Mouse (Mus musculus) hematopoietic stem cell, adult 5-6 weeks (primary cell): ENCODE data around the gene Gm27029. TPM values are rescaled to one million over a fixed set of nuclear protein-coding genes. Genes with fewer than 3 reads are reported as not detected.
A peak's percentile ranks its signal among the peaks of the same experiment; 100 is the strongest.
"Not testable (repeated sequence)": the region's sequence is repeated elsewhere in the genome, so short reads cannot be mapped to it uniquely, and the experiment has no call there.

Experiments
- ATAC-seq, 2 experiments: fragments of 125-278 bp in 1 of 2; replicated peaks in 1 of 2; 2 replicates each; pipeline ENCODE4 v1.8.0; 2016 to 2017; ENCODE audit warnings: inconsistent platforms in 2 of 2, mild to moderate bottlenecking in 2 of 2, moderate number of reproducible peaks in 2 of 2, low read depth in 1 of 2, moderate TSS enrichment in 1 of 2; ENCODE audit not compliant: low FRiP score in 2 of 2, poor library complexity in 2 of 2, severe bottlenecking in 2 of 2, insufficient read depth in 1 of 2, low TSS enrichment in 1 of 2
- total RNA-seq: library from RNA; stranded (forward); fragments of 172-1452, 232-1000 nt; gene quantifications from 2 replicates; pipeline ENCODE4 v1.2.3, GENCODE M21; 2017

Gm27029 gene
- total RNA-seq, 1 experiment from 2014 or later: not detected

- no peak for ATAC-seq
Measured at GRCm38 (mm10) chr11:101462141-101462540, 37.5 kb upstream of the Gm27029 start.

GRCm38 (mm10) chr11:101460321-101460720 is 35.7 kb upstream of the Gm27029 start:
- no peak for ATAC-seq

GRCm38 (mm10) chr11:101459716-101460115 is 35.1 kb upstream of the Gm27029 start:
- ATAC-seq: no peak

DNA sequence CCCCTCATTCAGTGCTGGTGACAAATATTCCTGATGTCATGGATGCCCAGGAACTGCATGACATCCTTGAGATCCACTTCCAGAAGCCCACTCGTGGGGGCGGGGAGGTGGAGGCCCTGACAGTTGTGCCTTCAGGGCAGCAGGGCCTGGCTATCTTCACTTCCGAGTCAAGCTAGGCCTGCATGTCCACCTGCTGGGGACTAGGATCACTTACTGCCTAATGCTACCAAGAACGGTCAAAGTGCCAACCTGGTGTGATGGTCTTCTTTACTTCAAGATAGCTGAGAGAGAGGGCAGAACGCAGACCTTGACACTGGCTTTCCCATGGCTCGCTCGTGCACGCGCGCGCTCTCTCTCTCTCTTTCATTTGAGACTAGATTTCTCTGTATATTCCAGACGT is 33.6 kb upstream of the Gm27029 start:
- 0 out of 4 replicates have a peak, but pooled peaks of 1 of the 2 experiments have one; percentile 5 for ATAC-seq

- no peak for ATAC-seq
Measured at GRCm38 (mm10) chr11:101457631-101458030, 33.0 kb upstream of the Gm27029 start.

DNA sequence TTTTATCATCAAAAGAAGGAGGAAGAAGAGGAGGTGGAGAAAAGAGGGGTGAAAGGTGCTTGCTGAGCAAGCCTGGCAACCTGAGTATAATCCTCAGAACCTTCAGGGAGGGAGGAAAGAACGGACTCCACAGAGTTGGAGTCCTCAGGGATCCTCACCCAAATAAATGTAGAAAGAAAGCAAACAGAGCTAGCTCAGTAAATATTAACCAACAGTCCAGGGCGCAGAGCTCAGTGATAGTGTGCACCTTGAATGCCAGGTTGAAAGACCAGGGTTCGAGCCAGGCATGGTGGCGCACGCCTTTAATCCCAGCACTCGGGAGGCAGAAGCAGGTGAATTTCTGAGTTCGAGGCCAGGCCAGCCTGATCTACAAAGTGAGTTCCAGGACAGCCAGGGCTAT is 31.0 kb upstream of the Gm27029 start:
- no peak for ATAC-seq

- no peak for ATAC-seq
Measured at GRCm38 (mm10) chr11:101454702-101455101, 30.1 kb upstream of the Gm27029 start.

GRCm38 (mm10) chr11:101452093-101452774 is 27.6 kb upstream of the Gm27029 start:
- ATAC-seq: no peak

GRCm38 (mm10) chr11:101451536-101451935 is 26.9 kb upstream of the Gm27029 start:
- ATAC-seq: no peak

DNA sequence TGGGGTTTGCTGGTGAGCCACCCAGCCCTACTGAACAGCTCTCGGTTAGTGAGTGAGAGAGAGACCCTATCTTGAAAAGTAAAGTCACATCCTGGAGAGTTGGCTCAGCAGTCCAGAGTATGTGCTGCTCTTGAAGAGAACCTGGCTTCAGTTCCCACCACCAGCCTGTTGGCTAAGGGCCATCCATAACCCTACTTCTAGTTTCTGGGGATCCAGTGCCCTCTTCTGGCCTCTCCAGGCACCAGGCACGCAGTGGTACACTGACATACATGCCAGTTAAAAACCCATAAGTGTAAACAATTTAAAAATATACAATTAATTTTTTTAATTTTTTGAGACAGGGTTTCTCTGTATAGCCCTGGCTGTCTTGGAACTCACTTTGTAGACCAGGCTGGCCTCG is 25.8 kb upstream of the Gm27029 start:
- peak in 1 of 2 experiments; percentile 25; a peak in 1 of 4 replicates for ATAC-seq

DNA sequence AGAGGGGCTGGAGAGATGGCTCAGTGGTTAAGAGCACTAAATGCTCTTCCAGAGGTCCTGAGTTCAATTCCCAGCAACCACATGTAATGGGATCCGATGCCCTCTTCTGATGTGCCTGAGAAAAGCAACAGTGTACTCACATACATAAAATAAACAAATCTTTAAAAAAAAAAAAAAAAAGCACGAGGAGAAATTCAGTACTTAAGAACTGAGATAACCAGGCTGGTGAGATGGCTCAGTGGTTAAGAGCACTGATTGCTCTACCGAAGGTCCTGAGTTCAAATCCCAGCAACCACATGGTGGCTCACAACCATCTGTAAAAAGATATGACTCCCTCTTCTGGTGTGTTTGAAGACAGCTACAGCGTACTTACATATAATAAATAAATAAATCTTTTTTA is 25.0 kb upstream of the Gm27029 start:
- ATAC-seq: not testable (repeated sequence)

DNA sequence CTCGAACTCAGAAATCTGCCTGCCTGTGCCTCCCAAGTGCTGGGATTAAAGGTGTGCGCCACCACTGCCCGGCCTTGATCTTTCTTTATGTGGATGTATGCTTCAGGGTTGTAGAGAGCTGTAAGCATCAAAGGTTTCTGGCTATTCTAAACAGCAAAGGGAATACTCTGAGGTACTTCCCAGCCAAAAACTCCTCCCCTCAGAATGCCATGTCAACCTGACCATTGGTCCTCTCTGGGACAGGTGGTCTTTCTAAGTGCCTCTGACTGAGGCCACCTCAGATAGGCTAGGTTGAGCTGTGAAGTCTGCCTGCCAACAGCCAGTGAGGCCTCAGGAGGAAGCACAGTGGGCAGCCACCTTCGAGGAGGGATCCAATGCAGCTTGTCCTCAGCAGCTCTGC is 24.3 kb upstream of the Gm27029 start:
- ATAC-seq: peak in 1 of 2 experiments; percentile 33; a peak in 1 of 4 replicates

DNA sequence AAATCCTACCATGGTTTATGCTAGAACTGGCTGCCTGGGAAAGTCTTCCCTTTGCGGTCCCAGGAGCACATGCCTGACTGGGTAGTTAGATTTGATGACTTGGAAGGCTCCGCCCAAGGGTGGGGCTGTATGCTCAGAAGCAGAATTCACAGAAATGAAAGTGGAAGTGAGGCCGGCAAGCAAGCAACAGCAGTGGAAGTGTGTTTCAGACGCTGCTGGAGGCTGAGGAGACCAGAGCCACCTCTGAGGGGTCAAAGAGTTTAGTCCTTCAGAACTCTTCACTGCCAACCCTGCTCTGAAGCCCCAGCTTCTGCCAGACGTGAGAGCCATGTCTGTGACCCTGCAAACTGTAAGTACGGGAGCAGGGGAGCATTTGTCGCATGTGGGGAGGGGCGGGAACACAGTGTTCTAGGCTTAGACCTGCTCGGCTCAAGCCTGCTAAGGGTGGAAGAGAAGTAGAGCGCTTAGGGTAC is 23.7 kb upstream of the Gm27029 start, which contains the start of gene Ifi35:
Gene Ifi35, plus strand, starts transcription at position 134 of the 473 bp plus-strand sequence.
- peak; percentile 94 for ATAC-seq

DNA sequence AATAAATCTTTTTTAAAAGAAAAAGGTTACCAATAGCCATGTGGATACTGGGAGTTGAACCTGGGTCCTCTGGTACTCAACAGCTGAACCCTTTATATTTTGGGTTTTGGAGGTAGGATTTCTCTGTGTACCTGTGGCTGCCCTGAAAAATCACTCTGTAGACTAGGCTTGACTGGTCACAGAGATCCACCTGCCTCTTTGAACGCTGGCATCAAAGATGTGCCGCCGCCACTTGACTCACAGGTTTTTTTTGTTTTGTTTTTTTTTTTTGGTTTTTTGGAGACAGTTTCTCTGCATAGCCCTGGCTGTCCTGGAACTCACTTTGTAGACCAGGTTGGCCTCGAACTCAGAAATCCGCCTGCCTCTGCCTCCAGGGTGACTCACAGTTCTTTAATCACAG is 23.2 kb upstream of the Gm27029 start:
- ATAC-seq: no peak

- ATAC-seq: not testable (repeated sequence)
Measured at GRCm38 (mm10) chr11:101446860-101447259, 22.3 kb upstream of the Gm27029 start.

DNA sequence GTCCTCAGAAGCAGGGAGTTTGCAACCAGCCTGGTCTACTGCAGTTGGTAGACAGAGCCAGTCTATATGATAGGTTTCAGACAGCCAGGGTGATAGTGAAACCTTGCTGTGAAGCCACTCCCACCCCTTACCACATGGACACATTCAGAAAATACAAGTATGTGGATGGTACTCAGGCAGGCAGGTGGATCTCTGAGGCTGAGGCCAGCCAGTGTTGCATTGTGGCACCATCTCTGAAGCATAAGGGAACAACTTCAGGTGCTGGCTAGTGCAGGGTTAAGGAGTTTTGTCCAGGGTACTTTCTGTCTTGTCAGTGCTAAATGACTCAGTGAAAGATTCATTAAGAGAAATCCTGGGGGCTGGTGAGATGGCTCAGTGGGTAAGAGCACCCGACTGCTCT is 21.7 kb upstream of the Gm27029 start:
- no peak for ATAC-seq

DNA sequence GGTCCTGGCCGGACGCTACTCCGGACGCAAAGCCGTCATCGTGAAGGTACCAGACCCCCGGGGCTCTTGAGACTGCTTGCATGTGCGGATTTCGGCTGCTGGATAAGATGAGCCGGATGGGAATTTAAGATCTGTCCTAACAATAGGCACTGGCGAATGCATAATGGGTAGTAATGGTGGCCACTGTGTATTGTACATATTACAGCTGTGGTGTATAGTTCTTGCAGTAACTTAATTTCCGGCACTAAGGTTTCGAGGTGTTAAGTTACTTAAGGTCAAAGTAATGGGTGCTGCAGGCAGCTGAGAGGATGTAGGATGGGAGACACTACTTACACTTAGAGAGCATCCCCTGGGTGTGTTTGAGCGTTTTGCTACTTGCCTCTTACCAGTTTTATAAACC is 18.2 kb upstream of the Gm27029 start:
- ATAC-seq: no peak

GRCm38 (mm10) chr11:101442127-101442693 is 17.6 kb upstream of the Gm27029 start, which contains the start of gene Rpl27:
Gene Rpl27 (plus strand): TSS chr11:101442298.
- peak; percentile 99 for ATAC-seq
